In the genomic region with DNA sequence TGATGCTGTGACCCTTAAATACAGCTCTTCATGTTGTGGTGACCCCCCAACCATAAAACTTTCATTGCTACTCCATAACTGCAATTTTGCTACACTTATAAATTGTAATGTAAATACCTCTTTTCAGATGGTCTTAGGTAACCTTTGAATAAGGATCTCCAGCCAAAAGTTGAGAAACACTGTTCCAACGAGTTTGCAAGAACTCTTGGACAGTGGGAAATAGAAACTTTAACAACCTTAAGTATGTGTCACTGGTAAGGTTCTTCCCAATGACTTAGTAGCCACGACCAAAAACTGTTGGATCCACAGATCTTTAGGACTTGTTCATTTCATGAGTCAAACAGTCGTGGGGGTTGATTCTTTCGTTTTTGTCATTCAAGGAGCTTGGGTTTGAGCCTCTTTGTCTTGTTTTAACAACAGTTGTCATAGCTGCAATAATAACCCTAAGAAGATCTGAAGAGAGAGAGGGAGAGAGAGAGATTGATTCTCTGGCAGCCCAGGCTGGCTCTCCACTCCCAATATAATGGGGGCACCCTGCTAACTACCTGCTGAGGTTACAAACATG, we compare ENCODE assay signal across 8 mouse cellular contexts. TPM values are rescaled to one million over a fixed set of nuclear protein-coding genes. Genes with fewer than 3 reads are reported as not detected.
A peak's percentile ranks its signal among the peaks of the same experiment; 100 is the strongest.
DNase-seq lines count a peak whose midpoint lies in the region; ATAC-seq lines count a peak whose summit lies in the region.

No protein-coding gene starts in this region.

- intact Hi-C loops in heart, postnatal 25 days (cut with DNase I): loop anchor here (2.0 to 5.0 kb wide), 2 partner anchors 21 to 102 kb away; a partner anchor contains a TSS

- no peak for DNase-seq in heart, postnatal 25 days (ENCODE audit: low spot score)
- peak; percentile 80 for DNase-seq in adipocyte (ENCODE audit: low spot score)
- no peak for DNase-seq in hindbrain, embryonic 11.5 days (ENCODE audit: low spot score)
- DNase-seq in midbrain, embryonic 10.5 days (ENCODE audit: low spot score): no peak
- DNase-seq in c-Kit-positive CD71-positive TER-119-positive erythroid progenitor cells, embryonic 14.5 days (ENCODE audit: low spot score): no peak
- no peak for DNase-seq in ovary, postnatal 36 days (ENCODE audit: low spot score)
- no peak for DNase-seq in lung, adult 18-20 months

- WGBS in heart, embryonic 16.5 days: 85% methylated on average over 4 of the region's 4 CpGs
- 80% methylated on average over 4 of the region's 4 CpGs for WGBS in hindbrain, embryonic 11.5 days
- WGBS in midbrain, embryonic 10.5 days: 84% methylated on average over 4 of the region's 4 CpGs

- H3K9me3 ChIP-seq in heart, embryonic 16.5 days (replicated peaks; ENCODE audit: control insufficient read depth, low read length): 0 out of 2 replicates have a peak, but pooled peaks cover 2% of the 10 kb centered on the region
- no peaks in the 10 kb centered on the region for H3K9me3 ChIP-seq in hindbrain, embryonic 11.5 days (ENCODE audit: control insufficient read depth, low read length)
- no peaks in the 10 kb centered on the region for H3K9me3 ChIP-seq in midbrain, embryonic 10.5 days (replicated peaks)

- no peaks in the 10 kb centered on the region for H3K27me3 ChIP-seq in heart, embryonic 16.5 days (ENCODE audit: control insufficient read depth, insufficient read depth, low read length)
- H3K27me3 ChIP-seq in hindbrain, embryonic 11.5 days (ENCODE audit: control insufficient read depth, insufficient read depth, low read length): no peaks in the 10 kb centered on the region
- no peaks in the 10 kb centered on the region for H3K27me3 ChIP-seq in midbrain, embryonic 10.5 days (ENCODE audit: low read depth, poor library complexity, severe bottlenecking)

- peak overlapping the region; percentile 91 for H3K27ac ChIP-seq in heart, embryonic 16.5 days (ENCODE audit: low read length)
- no peak overlapping the region for H3K27ac ChIP-seq in hindbrain, embryonic 11.5 days (ENCODE audit: low read depth, low read length)
- H3K27ac ChIP-seq in midbrain, embryonic 10.5 days (replicated peaks): peak overlapping the region; percentile 81

- H3K4me1 ChIP-seq in heart, embryonic 16.5 days (ENCODE audit: control insufficient read depth, insufficient read depth, low read length): peaks cover 32% of the 10 kb centered on the region
- H3K4me1 ChIP-seq in hindbrain, embryonic 11.5 days (replicated peaks; ENCODE audit: control insufficient read depth, insufficient read depth, low read length): peaks cover 2% of the 10 kb centered on the region; the same call in 1 of the 2 replicates
- H3K4me1 ChIP-seq in midbrain, embryonic 10.5 days: peaks cover 33% of the 10 kb centered on the region

- ATAC-seq in heart, embryonic 16.5 days (replicated peaks; ENCODE audit: extremely low read depth, insufficient read depth, low FRiP score): no peak
- 0 out of 2 replicates have a peak, but pooled peaks have one; percentile 1 for ATAC-seq in hindbrain, embryonic 11.5 days (ENCODE audit: low FRiP score)

- peak overlapping the region; percentile 61 for H3K4me3 ChIP-seq in heart, embryonic 16.5 days (ENCODE audit: low read length)
- H3K4me3 ChIP-seq in hindbrain, embryonic 11.5 days (ENCODE audit: low read depth, low read length): peak overlapping the region; percentile 53
- peak overlapping the region; percentile 78 for H3K4me3 ChIP-seq in midbrain, embryonic 10.5 days

- H3K36me3 ChIP-seq in heart, embryonic 16.5 days (ENCODE audit: control insufficient read depth, insufficient read depth): 0 out of 2 replicates have a peak, but pooled peaks cover 2% of the 10 kb centered on the region
- H3K36me3 ChIP-seq in hindbrain, embryonic 11.5 days (ENCODE audit: control insufficient read depth, insufficient read depth, low read length): no peaks in the 10 kb centered on the region
- peaks cover 9% of the 10 kb centered on the region for H3K36me3 ChIP-seq in midbrain, embryonic 10.5 days

- peak overlapping the region; percentile 84 for H3K4me2 ChIP-seq in heart, embryonic 16.5 days (ENCODE audit: low read depth, low read length)
- peak overlapping the region; percentile 85 for H3K4me2 ChIP-seq in hindbrain, embryonic 11.5 days (replicated peaks; ENCODE audit: low read depth, low read length)

- peak overlapping the region; percentile 78 for H3K9ac ChIP-seq in heart, embryonic 16.5 days (ENCODE audit: low read length)
- peak overlapping the region; percentile 42; the same call in 1 of the 2 replicates for H3K9ac ChIP-seq in hindbrain, embryonic 11.5 days (ENCODE audit: low read depth, low read length)

RNA-seq across cellular contexts. Expression of a gene that starts 21.1 kb away (rescaled TPM):
- polyA plus RNA-seq in heart, embryonic 16.5 days (2015; fragmentation: Nextera tagmentation; extraction: Ambion mirVana): 40.9 and 41.1 TPM in 2 replicates
- total RNA-seq in heart, postnatal 25 days (2021): 10 to 100 TPM; 30.5 to 39.7 TPM
- polyA plus RNA-seq in hindbrain, embryonic 11.5 days (2014; fragmentation: Nextera tagmentation; extraction: Ambion mirVana): 51.6 and 52.9 TPM in 2 replicates
- polyA plus RNA-seq in midbrain, embryonic 10.5 days (2016; fragmentation: Nextera tagmentation; extraction: Ambion mirVana): 52.0 and 55.8 TPM in 2 replicates

RNA-seq across cellular contexts. Expression of a gene that starts 58.0 kb away (rescaled TPM):
- 71.3 and 75.1 TPM in 2 replicates for polyA plus RNA-seq in heart, embryonic 16.5 days (2015; fragmentation: Nextera tagmentation; extraction: Ambion mirVana)
- 100 to 1,000 TPM in 1 of 2 experiments, 10 to 100 TPM in 1; 97.5 to 105 TPM for total RNA-seq in heart, postnatal 25 days (2021)
- polyA plus RNA-seq in hindbrain, embryonic 11.5 days (2014; fragmentation: Nextera tagmentation; extraction: Ambion mirVana): 8.6 and 9.0 TPM in 2 replicates
- 6.9 and 8.9 TPM in 2 replicates for polyA plus RNA-seq in midbrain, embryonic 10.5 days (2016; fragmentation: Nextera tagmentation; extraction: Ambion mirVana)
